Mouse (Mus musculus): ENCODE results near the gene Uaca. TPM values are rescaled to one million over a fixed set of nuclear protein-coding genes. Genes with fewer than 3 reads are reported as not detected.

The Uaca gene
- polyA plus RNA-seq, 1 experiment from 2014 or later = 12.4 TPM

DNA sequence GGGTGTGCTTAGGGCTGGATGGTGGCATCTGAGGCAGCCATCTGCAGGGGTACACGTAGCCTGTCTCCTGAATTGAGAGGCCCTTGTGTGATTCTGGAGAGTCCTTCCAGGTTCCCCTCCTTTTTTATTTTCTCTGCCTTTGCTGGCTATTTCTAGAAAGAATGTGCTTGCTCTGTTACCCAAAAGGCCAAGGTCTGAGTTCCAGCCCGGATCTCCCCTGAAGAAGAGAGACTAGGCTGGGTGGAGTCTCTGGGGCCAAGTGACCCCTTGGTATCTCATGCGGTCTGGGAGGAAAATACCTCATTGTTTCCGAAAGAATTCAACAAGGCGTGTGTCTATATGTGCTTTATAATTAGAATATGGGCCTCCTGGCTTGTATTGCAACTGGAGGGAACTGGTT lies 41.8 kb downstream of the Uaca start:
- no peak for DNase-seq (ENCODE audit: low spot score)

DNA sequence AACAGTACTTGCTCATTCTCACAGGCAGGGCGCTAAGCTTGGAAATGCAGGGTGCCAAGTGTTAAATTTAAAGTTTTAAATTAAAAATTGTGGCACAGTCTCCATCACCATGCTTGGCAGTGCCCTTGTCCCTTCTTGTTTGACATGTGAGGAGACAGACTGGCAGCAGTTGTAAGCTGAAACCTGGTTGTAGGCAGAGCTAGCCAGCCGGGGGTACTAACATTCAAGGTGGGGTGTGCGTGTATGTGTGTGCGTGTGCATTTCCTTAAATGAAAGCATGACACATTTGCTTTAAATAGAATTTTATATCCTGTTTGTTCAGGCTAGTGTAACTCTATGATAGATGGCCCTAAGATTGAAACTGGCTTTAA lies 42.7 kb downstream of the Uaca start:
- peak; percentile 21 for DNase-seq (ENCODE audit: low spot score)

DNA sequence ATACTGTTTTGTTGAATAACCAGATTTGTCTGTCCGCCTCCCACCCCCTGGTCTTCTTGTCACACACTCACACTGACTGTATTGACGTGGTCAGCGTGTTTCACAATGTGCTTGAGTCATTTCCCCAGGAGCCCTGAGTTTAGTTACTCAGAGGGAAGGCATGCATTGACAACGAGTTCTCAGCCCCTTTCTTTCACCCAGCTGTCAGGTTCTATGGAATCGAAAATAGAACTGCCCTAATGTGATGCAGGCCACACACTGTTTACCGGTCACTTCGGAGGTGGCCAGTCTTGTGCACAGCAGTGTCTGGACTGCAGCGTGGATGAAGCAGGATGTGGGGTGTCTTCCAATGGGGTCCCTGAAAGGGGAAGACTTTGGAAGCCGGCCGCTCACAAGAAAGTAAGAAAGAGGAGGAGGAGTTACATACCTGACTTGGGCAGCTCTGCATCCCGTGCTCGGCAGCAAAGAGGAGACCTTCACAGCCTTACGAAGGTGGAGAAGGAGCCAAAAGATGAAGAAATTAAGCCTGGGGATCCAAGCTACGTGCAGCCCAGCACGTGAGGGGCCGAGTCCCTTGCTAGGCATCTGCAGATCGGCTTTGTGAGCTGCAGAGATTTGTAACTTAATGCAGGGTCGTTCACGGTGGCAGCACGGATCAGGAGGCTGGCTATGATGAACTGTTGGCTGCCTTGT lies 43.3 kb downstream of the Uaca start:
- no peak for DNase-seq (ENCODE audit: low spot score)

DNA sequence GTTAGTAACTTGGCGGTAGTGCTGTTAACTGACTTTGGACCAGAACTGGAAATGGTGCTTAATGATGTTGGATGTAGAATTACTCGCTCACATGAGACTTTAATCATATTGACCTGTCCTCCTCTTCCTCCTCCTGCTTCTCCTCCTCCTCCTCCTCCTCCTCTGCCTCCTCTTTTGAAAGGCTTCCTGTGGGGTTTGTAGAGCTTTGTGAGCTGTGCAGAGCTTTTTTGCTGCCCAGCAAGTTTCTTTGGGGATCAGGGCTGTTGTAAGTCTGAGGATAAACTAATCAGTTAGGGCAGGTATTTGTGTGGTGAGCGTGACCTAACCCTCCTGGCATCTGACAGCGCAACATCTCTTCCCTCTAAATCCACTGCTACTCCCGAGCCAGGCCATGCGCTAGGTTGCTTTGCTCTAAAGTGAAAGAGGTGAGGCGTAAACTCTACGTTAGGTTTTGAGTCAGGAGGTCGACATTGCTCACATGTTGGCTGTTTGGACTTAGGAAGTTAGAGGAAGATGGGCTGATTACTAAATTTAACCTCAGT lies 44.1 kb downstream of the Uaca start:
- no peak for DNase-seq (ENCODE audit: low spot score)

DNA sequence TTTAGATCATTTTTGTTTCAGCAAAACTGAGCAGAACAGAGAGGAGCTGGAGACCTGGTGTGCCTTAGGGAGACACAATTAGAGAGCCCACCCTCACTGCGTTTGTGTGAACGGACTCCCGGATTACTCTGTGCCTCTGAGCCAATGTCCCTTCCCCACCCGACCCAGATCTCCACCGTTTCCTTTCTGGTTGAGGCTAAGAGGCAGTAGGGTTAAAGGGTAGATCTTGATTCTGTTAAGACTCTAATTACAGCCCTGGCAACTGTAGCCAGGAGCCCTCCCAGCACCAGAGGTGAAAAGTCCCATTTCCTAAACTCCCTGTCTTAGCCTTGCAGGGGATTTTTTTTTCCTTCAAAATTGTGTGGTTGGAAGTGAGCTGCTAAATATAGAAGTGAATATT lies 47.1 kb downstream of the Uaca start:
- DNase-seq (ENCODE audit: low spot score) = no peak

DNA sequence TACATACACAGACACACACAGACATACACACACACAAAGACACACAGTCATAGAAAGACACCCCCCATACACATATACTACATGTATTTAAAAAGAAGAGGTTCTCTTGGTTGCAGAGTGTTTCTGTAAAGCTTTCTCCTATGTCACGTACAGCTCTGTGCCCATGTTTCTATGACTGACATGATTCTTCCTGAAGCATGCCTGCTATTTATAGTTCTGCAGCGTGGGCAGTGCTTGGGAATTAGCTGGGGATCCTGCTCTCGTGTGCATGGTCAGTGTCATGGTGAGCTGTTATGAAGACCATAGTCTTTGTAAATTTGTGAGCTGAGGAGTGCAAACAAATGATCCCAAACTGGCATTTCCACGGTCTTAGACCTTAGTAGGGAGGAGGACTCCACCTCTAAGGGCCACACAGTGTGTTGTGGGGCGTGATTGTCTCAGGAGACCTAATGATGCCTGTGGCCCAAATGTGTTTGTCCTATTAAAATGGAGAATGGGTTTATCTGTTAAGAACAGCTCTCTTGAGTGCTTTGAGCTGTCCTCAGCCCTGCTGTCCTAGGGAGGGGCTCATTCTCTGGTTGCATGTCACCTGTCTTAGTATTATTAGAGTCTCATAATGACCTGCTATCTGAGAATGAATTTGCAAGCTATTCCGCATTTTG lies 49.2 kb downstream of the Uaca start:
- no peak for DNase-seq (ENCODE audit: low spot score)

DNA sequence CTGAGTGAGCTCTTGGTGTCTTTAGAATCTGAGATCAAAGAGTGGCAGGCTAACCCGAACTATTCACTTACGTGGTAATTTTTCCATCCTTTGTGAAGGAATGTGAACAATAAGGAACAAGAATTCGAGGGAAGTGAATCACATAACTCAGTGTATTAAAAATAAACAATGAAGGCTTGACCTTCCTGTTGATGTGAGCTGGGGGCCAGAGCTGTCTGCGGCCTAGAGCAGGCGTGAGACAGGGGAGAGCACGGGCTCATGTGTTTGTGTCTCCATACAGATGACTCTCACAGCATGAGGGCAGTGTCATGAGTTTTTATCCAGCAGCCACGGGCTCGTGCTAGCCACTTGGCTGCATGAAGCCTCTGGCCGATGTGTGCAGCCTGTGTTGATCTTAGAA lies 54.4 kb downstream of the Uaca start:
- no peak for DNase-seq (ENCODE audit: low spot score)

DNA sequence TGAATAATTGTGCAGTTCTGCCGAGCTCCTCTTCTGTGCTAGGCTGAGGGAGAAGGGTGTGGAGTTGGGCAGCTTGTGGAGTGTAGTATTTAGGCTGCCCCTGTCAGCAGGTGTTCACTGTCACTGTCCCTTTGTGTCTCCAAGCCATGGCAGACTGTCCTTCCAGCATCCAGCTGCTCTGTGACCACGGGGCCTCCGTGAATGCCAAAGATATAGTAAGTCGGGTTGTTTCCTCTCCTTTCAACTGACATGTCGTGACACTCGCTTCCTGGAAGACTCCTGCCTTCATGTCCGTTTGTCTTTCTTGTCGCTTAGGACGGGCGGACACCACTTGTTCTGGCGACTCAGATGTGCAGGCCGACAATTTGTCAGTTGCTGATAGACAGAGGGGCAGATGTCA lies 55.6 kb downstream of the Uaca start:
- DNase-seq (ENCODE audit: low spot score) = no peak

DNA sequence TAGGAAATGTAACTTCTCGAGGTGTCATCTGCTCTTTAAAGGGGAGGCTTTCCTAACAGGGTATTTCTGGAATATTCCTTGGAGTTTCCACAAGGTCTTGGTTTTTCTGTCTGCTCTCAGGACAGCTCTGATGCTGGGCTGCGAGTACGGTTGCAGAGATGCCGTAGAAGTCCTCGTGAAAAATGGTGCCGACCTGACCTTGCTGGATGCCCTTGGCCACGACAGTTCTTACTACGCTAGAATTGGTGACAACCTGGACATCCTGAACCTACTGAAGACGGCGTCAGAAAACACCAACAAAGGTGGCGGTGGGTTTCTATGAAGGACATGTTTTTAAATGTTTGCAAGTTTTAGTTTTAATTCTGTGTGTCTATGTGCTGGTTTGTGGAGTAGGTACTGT lies 59.9 kb downstream of the Uaca start:
- DNase-seq (ENCODE audit: low spot score) = no peak

DNA sequence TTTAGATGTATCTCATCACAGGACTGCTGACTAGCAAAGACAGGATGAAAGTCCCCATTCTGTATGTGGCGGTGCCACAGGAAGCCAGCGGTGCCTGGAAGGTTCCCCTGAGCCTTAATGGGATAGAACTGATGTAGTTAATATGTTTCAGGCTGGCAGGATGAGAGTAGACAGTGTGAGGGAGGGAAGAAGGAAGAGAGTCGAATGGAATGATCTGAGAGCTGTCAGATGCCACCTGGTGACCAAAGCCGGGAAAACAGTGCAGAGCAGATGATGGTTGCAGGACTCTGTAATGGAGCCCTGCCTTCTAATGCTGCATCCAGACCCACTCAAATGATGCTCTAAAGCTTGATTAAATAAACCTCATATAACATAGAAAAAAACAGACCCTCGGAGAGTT lies 63.5 kb downstream of the Uaca start:
- DNase-seq (ENCODE audit: low spot score) = peak; percentile 65

DNA sequence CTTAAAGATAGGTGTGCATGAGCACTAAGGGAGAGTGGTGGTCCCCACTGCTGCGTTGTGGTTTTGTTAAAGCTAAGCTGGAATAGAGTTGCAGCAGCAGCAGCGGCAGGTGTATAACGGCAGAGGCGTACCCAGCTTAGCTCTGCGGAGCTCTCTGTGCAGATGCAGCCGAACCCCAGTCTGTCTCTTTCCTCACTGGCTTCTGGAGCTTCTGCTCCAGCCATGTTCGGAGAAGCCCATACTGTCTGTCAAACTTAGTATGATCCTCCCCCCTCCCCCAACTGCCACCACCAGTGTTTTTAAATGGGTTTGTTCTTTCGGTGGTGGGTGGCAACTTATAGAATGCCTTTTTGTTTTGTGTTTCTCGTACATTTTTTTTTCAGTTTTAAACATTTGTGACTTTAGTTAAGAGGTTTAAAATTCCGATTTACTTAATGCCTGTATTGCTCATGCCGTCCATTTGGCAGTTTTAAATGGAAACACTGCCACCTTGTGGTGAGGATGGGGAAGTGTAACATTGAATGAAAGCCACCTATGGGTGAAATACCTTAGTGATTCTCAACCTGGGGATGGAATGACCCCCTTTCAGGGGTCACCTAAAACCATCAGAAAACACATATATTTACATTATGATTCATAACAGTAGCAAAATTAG lies 64.1 kb downstream of the Uaca start:
- peak; percentile 77 for DNase-seq (ENCODE audit: low spot score)

DNA sequence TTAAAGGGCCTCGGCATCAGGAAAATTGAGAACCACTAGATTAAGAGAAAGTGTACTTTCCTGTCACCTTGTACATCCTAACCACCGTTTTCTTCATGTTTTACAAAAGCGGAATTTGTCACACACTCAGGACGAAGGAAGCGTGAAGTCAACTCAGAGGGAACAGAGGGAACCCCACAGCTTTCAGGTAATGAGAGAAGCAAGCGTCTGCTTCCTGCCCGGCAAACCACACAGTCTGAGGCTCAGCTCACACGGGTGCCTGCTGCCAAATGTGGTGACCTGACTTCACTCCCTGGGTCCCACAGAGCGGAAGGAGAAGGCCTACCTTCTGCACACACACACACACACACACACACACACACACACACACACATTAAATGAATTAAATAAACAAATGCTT lies 64.7 kb downstream of the Uaca start:
- DNase-seq (ENCODE audit: low spot score) = peak; percentile 64

DNA sequence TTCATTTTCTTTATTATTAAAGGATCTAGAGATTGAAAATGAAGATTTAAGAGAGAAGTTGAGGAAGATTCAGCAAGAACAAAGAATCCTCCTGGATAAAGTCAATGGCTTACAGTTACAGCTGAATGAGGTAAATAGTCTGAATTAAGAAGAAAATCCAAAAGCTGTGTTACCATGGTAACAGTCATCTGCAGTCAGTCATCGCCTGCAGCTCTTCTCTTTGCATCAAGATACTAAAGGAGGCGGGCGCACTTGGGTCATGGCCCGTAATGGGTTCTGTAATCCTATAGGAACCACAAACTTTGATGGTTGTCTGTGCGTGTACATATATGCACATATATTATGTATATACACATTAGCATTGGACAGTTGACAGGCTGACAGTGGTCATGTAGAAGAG lies 66.7 kb downstream of the Uaca start:
- no peak for DNase-seq (ENCODE audit: low spot score)

DNA sequence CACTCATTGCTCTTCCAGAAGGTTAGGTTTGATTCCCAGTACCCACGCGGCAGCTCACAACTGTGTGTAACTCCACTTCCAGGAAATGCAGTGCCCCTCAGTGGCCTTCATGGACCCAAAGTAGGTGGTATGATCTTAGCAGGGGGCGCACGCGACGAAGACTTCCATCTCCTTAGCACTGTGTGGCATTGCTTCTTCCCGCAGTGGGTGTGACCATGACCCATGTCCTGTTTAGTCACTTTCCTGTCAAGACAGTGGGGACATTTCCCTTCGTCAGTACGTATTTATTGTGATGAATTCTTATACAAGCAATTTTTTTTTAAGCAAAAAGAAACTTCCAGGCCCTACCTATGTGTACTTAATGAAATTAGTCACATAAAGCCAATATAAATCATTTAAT lies 70.3 kb downstream of the Uaca start:
- no peak for DNase-seq (ENCODE audit: low spot score)

DNA sequence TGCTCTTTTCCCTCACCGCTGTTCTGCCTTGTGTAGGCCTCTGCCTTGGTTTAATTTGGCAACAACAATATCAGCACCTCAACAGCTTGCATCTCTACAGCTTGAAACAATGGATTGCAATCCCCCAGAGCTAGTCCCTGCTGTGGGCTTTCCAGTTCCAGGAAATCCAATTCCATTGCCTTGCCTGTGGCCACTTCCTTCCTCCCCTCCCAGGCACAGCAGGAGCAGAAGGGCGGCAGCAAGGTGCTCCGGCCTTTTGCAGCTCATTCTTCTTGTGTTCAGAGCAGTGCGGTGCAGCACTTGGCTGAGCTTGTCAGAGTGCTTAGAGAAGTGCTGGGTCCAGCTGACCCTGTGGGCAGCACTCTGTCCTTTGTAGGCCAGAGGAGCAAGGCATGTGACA lies 71.5 kb downstream of the Uaca start:
- no peak for DNase-seq (ENCODE audit: low spot score)

DNA sequence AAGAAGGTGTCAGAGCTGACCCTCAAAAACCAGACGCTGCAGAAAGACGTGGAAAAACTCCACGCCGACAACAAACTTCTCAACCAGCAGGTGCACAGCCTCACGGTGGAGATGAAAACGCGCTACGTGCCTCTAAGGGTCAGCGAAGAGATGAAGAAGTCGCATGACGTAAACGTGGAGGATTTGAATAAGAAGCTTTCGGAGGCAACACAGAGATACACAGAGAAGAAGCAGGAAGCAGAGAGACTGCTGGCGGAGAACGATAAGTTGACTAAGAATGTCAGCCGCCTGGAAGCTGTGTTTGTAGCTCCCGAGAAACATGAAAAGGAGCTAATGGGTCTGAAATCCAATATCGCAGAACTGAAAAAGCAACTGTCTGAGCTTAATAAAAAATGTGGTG lies 76.1 kb downstream of the Uaca start:
- DNase-seq (ENCODE audit: low spot score) = no peak

DNA sequence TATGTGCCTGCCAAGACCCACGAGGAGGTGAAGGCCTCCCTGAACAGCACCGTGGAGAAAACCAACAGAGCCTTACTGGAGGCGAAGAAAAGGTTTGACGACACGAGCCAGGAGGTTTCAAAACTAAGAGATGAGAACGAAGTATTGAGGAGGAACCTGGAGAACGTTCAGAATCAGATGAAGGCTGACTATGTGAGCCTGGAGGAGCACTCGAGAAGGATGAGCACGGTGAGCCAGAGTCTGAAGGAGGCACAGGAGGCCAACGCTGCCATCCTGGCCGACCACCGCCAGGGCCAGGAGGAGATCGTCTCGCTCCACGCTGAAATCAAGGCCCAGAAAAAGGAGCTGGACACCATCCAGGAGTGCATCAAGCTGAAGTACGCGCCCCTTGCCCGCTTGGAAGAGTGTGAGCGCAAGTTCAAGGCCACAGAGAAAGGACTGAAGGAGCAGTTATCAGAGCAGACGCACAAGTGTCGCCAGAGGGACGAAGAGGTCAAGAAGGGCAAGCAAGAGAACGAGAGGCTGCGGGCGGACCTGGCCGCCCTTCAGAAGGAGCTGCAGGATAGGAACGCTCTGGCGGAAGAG lies 76.7 kb downstream of the Uaca start:
- no peak for DNase-seq (ENCODE audit: low spot score)

DNA sequence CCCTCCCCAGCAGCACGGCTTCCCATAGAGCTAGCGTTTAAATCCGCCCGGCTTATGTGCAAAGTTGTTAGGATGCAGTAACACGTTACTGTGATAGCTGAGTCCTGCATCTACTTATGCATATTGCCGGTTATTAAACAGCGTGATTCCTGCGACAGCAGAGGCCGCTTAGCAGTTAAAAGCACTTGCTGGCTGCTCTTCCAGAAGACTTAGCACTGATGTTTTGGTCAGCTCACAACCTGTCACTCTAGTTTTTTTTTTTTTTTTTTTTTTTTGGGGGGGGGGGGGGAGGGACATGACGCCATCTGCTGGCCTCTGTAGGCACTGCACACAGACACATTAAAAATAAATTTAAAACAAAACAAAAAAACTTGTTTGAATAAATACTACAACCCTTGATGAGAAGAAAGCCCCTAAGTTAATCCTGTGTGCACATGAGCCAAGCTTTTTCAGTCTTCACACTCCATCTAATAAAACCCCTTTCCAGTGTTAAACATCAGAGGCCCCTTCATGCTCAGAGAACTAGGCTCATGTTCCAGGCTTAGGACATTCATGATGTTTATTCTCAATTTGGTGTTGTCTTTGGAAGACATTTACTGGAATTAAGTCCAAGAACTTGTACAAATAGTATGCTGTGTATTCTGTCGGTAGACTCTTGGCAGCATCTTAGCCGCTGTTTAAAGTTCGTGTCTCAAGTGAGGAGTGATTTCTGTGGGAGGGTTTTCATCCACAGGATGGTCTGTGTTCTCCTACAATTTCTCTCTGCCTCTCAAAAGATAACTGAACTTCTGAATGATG lies 79.1 kb downstream of the Uaca start:
- no peak for DNase-seq (ENCODE audit: low spot score)

DNA sequence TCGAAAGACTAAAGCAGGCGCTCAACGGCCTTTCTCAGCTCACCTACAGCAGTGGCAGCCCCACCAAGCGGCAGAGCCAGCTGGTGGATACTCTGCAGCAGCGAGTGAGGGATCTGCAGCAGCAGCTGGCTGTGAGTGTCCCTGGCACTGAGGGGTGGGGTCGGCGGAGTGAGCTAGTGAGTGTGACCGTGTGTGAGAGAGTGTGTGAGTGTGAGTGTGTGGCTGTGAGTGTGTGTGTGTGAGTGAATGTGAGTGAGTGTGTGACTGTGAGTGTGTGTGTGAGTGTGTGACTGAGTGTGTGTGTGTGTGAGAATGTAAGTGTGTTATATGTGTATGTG lies 79.7 kb downstream of the Uaca start:
- DNase-seq (ENCODE audit: low spot score) = no peak

DNA sequence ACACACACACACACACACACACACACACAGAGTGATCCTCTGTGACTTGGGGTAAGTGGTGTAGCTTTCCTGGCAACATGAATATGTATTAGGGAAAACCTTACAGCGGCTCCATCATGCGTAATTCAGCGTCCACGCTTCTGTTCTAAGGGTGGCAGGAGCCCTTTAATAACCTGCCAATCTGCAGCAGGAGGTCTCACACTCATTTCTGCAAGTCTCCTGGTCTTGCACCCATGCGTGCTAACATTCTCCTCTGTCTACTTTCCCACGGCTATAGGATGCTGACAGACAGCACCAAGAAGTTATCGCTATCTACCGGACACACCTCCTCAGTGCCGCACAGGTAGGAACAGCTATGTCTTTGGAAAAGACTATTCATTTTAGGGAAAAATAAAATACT lies 81.7 kb downstream of the Uaca start:
- no peak for DNase-seq (ENCODE audit: low spot score)

DNA sequence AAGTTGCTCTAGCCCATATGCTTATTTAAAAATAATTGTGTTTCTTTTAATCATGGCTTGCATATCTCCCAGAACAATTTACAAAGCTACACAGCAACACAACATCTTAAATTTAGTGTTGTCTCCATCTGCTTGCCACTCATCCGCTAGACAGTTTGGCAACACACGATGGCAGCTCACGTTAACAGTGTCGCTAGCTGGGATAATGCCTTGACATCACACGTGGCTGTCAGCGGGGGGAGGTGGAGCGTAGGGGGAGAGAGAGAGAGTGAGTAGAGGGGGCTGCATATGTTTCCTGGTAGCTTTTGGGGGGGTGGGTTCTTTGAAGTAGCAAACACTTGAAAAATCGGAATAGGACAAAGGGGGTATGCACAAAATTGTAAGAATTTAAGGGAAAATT lies 82.2 kb downstream of the Uaca start:
- no peak for DNase-seq (ENCODE audit: low spot score)

All from thymus, postnatal 0 days (tissue).